Mouse (Mus musculus) retina, postnatal 7 days (tissue): ENCODE data around the gene Marcks.
"Not testable (repeated sequence)": the region's sequence is repeated elsewhere in the genome, so short reads cannot be mapped to it uniquely, and the experiment has no call there.

Experiments used
- DNase-seq: peaks from one replicate; pipeline ENCODE4 v3.0.0-alpha.2; 2012; ENCODE audit warnings: low read depth, low spot score

Gene Marcks

GRCm38 (mm10) chr10:37135951-37136751 lies 2.6 kb downstream of the Marcks start:
- DNase-seq = peak; percentile 40

- DNase-seq = no peak
Measured at GRCm38 (mm10) chr10:37133876-37134708, 4.6 kb downstream of the Marcks start.

- DNase-seq = no peak
Measured at GRCm38 (mm10) chr10:37132671-37133070, 6.0 kb downstream of the Marcks start.

DNA sequence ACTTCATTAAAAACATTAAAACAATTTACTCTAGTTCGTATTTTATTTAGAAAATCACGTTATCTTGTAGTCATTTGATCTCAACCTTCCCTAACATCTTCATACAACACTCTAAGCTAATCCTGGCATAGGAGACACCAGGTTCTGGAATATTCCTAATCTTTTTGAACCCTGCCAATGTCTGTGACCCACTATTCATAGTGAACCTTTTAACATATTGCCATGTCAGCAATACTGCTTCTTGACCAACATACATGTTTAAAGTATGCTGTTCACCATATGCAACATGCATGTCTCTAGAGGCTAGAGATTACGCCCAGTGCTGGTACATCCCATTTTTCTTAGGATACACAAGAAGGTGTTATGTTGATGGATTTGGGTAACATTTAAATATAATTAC lies 9.1 kb downstream of the Marcks start:
- DNase-seq = no peak

DNA sequence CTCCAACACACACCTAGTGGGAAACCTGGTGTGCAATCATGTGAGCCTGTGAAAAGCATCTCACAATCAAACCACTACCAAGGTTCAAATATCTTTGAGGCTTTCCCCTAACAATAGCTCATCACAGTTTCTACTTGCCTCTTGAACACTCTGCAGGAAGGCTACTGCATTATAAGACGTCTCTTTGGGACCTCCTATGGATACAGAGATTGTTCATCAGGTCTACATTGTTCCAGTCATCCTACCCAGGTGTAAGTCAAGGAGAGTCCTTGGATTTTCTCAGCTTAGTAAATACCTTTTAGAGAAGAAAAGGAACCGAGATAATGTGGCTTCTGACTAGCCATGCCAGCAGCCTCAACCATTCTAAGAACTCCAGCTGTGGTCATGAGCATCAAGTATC lies 23.4 kb downstream of the Marcks start:
- DNase-seq = no peak

- no peak for DNase-seq
Measured at GRCm38 (mm10) chr10:37112812-37113211, 25.9 kb downstream of the Marcks start.

DNA sequence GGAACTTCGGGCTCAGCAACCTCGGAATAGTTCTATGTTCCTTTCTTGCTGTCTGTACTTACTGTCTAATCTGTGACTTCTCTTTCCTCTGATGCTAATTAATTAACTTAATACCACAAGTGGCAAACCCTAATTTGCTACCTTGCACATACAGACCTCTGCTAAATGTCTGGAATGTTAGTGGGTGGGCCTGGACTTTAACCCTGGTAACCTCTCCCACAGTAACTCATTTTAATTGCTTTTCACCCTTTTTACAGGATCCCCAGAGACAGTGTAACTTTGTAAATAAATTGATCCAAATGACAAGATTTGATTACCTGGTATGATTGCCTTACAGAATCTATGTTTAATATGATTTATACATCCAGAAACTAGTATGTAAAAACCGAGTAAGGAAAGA lies 26.4 kb downstream of the Marcks start:
- DNase-seq = no peak

GRCm38 (mm10) chr10:37111432-37111831 lies 27.3 kb downstream of the Marcks start:
- no peak for DNase-seq

DNA sequence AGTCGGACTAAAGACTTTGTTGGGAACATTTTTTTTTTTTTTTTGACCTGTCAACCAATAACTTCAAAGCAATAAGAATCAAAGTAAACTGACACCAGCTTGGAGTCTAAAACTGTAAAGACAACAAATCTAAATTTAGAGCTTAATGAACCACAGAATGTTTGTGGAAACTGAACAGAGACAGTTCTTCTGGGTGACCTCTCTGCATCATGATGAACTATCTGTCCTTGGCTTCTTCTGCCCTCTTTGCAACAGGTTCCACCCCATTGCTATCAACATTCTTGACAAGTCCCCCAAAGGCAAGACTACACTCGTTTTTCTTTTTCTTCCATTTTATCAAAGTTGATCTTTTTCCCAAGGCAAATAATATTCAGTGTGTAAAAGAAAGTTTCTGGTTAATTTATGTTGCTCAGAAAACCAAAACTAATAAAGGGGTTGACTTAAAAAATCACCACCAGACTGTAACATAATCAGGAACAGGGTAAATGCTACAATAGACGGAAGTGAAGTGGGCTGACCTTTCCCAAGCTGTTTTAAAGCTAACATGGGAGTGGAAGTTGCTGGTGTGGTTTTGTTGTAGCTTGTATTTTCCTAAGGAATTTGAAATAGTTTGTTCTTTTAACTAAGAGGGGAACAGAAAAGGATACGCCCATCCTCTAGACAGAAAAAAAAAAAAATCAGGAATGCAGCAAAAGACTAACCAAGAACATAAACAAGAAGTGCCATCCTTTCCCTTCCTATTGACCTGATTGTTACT lies 31.7 kb downstream of the Marcks start:
- DNase-seq = no peak

DNA sequence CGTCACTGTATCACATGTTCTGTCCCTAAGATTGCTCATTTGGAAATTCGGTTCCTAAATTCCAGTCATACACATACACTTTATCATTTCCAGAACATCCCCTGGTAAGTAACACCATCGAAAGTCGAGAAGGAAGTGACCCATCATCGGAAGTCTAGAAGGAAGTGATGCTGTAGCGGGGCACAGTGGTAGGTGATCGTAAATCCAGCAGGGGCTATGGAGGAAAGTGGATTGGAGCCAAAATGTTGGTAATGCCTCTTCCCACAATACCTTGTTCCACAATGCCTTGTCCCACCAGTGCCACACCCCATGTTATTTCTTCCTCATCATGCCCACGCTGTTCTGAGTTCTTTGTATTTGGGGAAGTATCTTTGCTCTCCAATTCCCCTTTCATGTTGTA lies 32.4 kb downstream of the Marcks start:
- no peak for DNase-seq

DNA sequence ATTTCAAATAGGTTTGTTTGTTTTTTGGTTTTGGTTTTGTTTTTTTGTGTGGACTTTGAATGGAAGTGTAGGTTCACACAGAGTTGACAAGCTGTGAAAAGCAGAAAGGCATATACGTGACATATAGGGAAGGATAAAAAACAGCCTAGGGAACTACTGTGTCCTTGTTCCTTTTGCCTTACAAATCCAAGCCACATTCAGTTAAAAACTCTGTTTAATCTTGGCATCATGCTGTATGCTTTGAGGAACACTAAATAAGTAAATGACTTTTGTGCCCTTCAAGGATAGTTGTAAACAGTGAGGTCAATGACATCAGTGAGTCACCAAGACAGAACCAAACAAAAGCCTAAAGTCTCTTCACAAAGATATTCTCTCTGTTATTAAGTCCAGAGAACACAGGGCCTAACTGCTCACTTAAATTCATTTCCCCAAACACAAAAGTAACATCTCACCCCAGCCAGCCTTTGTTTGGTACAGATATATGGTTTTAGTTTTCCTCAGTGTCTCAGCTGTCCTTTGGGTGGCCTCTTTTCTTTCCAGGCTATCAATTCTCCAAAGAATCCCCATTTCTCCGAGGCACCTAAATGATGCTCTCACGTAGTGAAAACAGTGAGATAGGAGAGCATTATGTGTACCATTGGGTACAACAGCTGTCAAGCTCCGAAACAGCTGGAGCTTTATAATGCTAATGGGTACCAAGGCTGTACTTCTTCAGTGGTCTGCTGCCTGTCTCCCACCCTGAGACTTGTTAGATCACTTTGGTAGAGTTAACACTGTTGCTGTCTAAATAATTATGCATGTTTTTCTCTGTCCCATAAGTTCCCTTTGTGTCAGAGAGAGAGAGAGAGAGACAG lies 36.3 kb downstream of the Marcks start:
- DNase-seq = no peak

- no peak for DNase-seq
Measured at GRCm38 (mm10) chr10:37101733-37102132, 37.0 kb downstream of the Marcks start.

GRCm38 (mm10) chr10:37096529-37096928 lies 42.2 kb downstream of the Marcks start:
- no peak for DNase-seq

GRCm38 (mm10) chr10:37095803-37096202 lies 42.9 kb downstream of the Marcks start:
- DNase-seq = no peak

- no peak for DNase-seq
Measured at GRCm38 (mm10) chr10:37093306-37093705, 45.4 kb downstream of the Marcks start.

- no peak for DNase-seq
Measured at GRCm38 (mm10) chr10:37090411-37090810, 48.3 kb downstream of the Marcks start.

GRCm38 (mm10) chr10:37084071-37084470 lies 54.6 kb downstream of the Marcks start:
- DNase-seq = not testable (repeated sequence)
